Mouse (Mus musculus) liver, embryonic 15.5 days (tissue): ENCODE results near the gene Hk1. TPM values are rescaled to one million over a fixed set of nuclear protein-coding genes. Genes with fewer than 3 reads are reported as not detected.
A peak's percentile ranks its signal among the peaks of the same experiment; 100 is the strongest.

ENCODE experiments used
- ATAC-seq: fragments of 200-750 bp; cut with Nextera tagmentation; 2 replicates; pipeline ENCODE4 v1.8.0; 2017; ENCODE audit warnings: moderate number of reproducible peaks, mild to moderate bottlenecking, moderate library complexity; ENCODE audit not compliant: insufficient read depth
- H3K27ac ChIP-seq: fragments of 300-500 bp; sonication (generic); replicated peaks from 2 replicates; pipeline ENCODE4 v1.5.1; 2015; ENCODE audit warnings: mild to moderate bottlenecking, inconsistent platforms
- H3K27me3 ChIP-seq: fragments of 300-500 bp; sonication (generic); 2 replicates; pipeline ENCODE4 v1.6.1; 2015; ENCODE audit warnings: mild to moderate bottlenecking, inconsistent platforms
- H3K36me3 ChIP-seq: fragments of 300-500 bp; sonication (generic); replicated peaks from 2 replicates; pipeline ENCODE4 v1.6.1; 2015; ENCODE audit warnings: moderate library complexity, mild to moderate bottlenecking, inconsistent platforms
- H3K4me1 ChIP-seq: fragments of 300-500 bp; sonication (generic); replicated peaks from 2 replicates; pipeline ENCODE4 v1.6.1; 2015; ENCODE audit warnings: inconsistent platforms
- H3K4me2 ChIP-seq: fragments of 300-500 bp; sonication (generic); 2 replicates; pipeline ENCODE4 v1.6.1; 2015; ENCODE audit warnings: moderate library complexity, mild to moderate bottlenecking, inconsistent platforms
- H3K4me3 ChIP-seq: fragments of 300-500 bp; sonication (generic); replicated peaks from 2 replicates; pipeline ENCODE4 v1.5.1; 2015; ENCODE audit warnings: mild to moderate bottlenecking, inconsistent platforms
- H3K9ac ChIP-seq: fragments of 300-500 bp; sonication (generic); 2 replicates; pipeline ENCODE4 v1.6.1; 2015; ENCODE audit warnings: moderate library complexity, mild to moderate bottlenecking, inconsistent platforms
- H3K9me3 ChIP-seq: fragments of 300-500 bp; sonication (generic); replicated peaks from 2 replicates; pipeline ENCODE4 v1.6.1; 2016; ENCODE audit warnings: inconsistent platforms
- WGBS: fragments of 180-500 bp; shearing (Covaris S2); methylation state at CpG from one replicate; pipeline ENCODE4 v1.1.7; 2015; ENCODE audit warnings: mixed read lengths; ENCODE audit not compliant: insufficient replicate concordance; 5-methylcytosine and 5-hydroxymethylcytosine counted together
- polyA plus RNA-seq: library from polyadenylated mRNA; unstranded; fragments of >200 nt; fragmentation: Nextera tagmentation; extraction: Ambion mirVana; gene quantifications from 2 replicates; pipeline ENCODE4 v1.2.1, GENCODE M21; 2015

Gene Hk1
- polyA plus RNA-seq, 1 experiment from 2014 or later = 85.1 TPM

GRCm38 (mm10) chr10:62237205-62237604 lies 142.5 kb downstream of the Hk1 start:
- no peaks in the 10 kb centered on the region for H3K36me3 ChIP-seq
- no peak overlapping the region for H3K9ac ChIP-seq
- no peak overlapping the region for H3K4me3 ChIP-seq
- peak overlapping the region; percentile 81 for H3K27ac ChIP-seq
- WGBS = 21% methylated on average over 10 of the region's 10 CpGs
- H3K4me2 ChIP-seq = peak overlapping the region; percentile 29
- peak; percentile 95 for ATAC-seq
- H3K27me3 ChIP-seq = 0 out of 2 replicates have a peak, but pooled peaks cover 3% of the 10 kb centered on the region
- peaks cover 53% of the 10 kb centered on the region for H3K4me1 ChIP-seq
- H3K9me3 ChIP-seq = no peaks in the 10 kb centered on the region

GRCm38 (mm10) chr10:62236165-62236564 lies 143.5 kb downstream of the Hk1 start:
- H3K27me3 ChIP-seq = no peaks in the 10 kb centered on the region
- no peaks in the 10 kb centered on the region for H3K9me3 ChIP-seq
- no peaks in the 10 kb centered on the region for H3K36me3 ChIP-seq
- no peak overlapping the region for H3K4me3 ChIP-seq
- H3K4me2 ChIP-seq = no peak overlapping the region
- peaks cover 63% of the 10 kb centered on the region for H3K4me1 ChIP-seq
- H3K27ac ChIP-seq = peak overlapping the region; percentile 81
- ATAC-seq = no peak
- 79% methylated on average over 6 of the region's 6 CpGs for WGBS
- no peak overlapping the region for H3K9ac ChIP-seq

- Histone ChIP-seq H3K9me3 (no peaks in the 10 kb centered on the region), H3K9ac (no peak overlapping the region), H3K36me3 (no peaks in the 10 kb centered on the region), H3K4me2 (peak overlapping the region; percentile 97), H3K27ac (no peak overlapping the region), H3K4me3 (no peak overlapping the region), H3K4me1 (peaks cover 76% of the 10 kb centered on the region), H3K27me3 (peaks cover 8% of the 10 kb centered on the region; the same call in 1 of the 2 replicates)
- ATAC-seq = no peak
- 78% methylated on average over 3 of the region's 3 CpGs for WGBS
Observed at GRCm38 (mm10) chr10:62231811-62232210, 147.9 kb downstream of the Hk1 start.

GRCm38 (mm10) chr10:62231395-62231732 lies 148.3 kb downstream of the Hk1 start:
- no peaks in the 10 kb centered on the region for H3K36me3 ChIP-seq
- ATAC-seq = no peak
- peaks cover 8% of the 10 kb centered on the region; the same call in 1 of the 2 replicates for H3K27me3 ChIP-seq
- H3K4me2 ChIP-seq = peak overlapping the region; percentile 97
- peak overlapping the region; percentile 67 for H3K4me3 ChIP-seq
- peaks cover 72% of the 10 kb centered on the region for H3K4me1 ChIP-seq
- WGBS = 3% methylated on average over 13 of the region's 13 CpGs
- H3K9ac ChIP-seq = peak overlapping the region; percentile 37; the same call in 1 of the 2 replicates
- 0 out of 2 replicates have a peak overlapping the region, but pooled peaks have one; percentile 54 for H3K27ac ChIP-seq
- no peaks in the 10 kb centered on the region for H3K9me3 ChIP-seq

- 1% methylated on average over 59 of the region's 59 CpGs for WGBS
- no peaks in the 10 kb centered on the region for H3K9me3 ChIP-seq
- H3K4me1 ChIP-seq = peaks cover 67% of the 10 kb centered on the region
- no peaks in the 10 kb centered on the region for H3K36me3 ChIP-seq
- H3K27me3 ChIP-seq = peaks cover 8% of the 10 kb centered on the region; the same call in 1 of the 2 replicates
- H3K4me3 ChIP-seq = peak within 1 kb of the TSS; percentile 67
- H3K4me2 ChIP-seq = peak within 1 kb of the TSS; percentile 97
- peak; percentile 91 for ATAC-seq
- 0 out of 2 replicates have a peak within 1 kb of the TSS, but pooled peaks have one; percentile 54 for H3K27ac ChIP-seq
- peak within 1 kb of the TSS; percentile 41 for H3K9ac ChIP-seq
Observed at GRCm38 (mm10) chr10:62230708-62231394, 148.9 kb downstream of the Hk1 start, which contains the start of gene Tspan15. Gene Tspan15 (minus strand): TSS chr10:62231251.

- 69% methylated on average over 6 of the region's 6 CpGs for WGBS
- Histone ChIP-seq H3K36me3 (no peaks in the 10 kb centered on the region), H3K4me3 (no peak overlapping the region), H3K9ac (no peak overlapping the region), H3K27ac (no peak overlapping the region), H3K4me2 (no peak overlapping the region), H3K4me1 (peaks cover 66% of the 10 kb centered on the region), H3K27me3 (peaks cover 8% of the 10 kb centered on the region; the same call in 1 of the 2 replicates), H3K9me3 (no peaks in the 10 kb centered on the region)
- no peak for ATAC-seq
Observed at GRCm38 (mm10) chr10:62228126-62228525, 151.6 kb downstream of the Hk1 start.

- no peak overlapping the region for H3K4me3 ChIP-seq
- no peak overlapping the region for H3K9ac ChIP-seq
- WGBS = 74% methylated on average over 7 of the region's 7 CpGs
- H3K36me3 ChIP-seq = no peaks in the 10 kb centered on the region
- no peaks in the 10 kb centered on the region for H3K9me3 ChIP-seq
- ATAC-seq = no peak
- H3K4me1 ChIP-seq = peaks cover 67% of the 10 kb centered on the region
- H3K4me2 ChIP-seq = no peak overlapping the region
- H3K27ac ChIP-seq = no peak overlapping the region
- H3K27me3 ChIP-seq = peaks cover 7% of the 10 kb centered on the region; the same call in 1 of the 2 replicates
Observed at GRCm38 (mm10) chr10:62225839-62226238, 153.9 kb downstream of the Hk1 start.

- no peak overlapping the region for H3K27ac ChIP-seq
- H3K4me2 ChIP-seq = no peak overlapping the region
- no peak overlapping the region for H3K4me3 ChIP-seq
- no peaks in the 10 kb centered on the region for H3K36me3 ChIP-seq
- no peaks in the 10 kb centered on the region for H3K27me3 ChIP-seq
- no peak for ATAC-seq
- WGBS = 63% methylated on average over 6 of the region's 6 CpGs
- no peak overlapping the region for H3K9ac ChIP-seq
- H3K4me1 ChIP-seq = peaks cover 66% of the 10 kb centered on the region
- no peaks in the 10 kb centered on the region for H3K9me3 ChIP-seq
Observed at GRCm38 (mm10) chr10:62224231-62224630, 155.5 kb downstream of the Hk1 start.

GRCm38 (mm10) chr10:62222777-62223176 lies 156.9 kb downstream of the Hk1 start:
- no peak for ATAC-seq
- no peak overlapping the region for H3K4me2 ChIP-seq
- peaks cover 66% of the 10 kb centered on the region for H3K4me1 ChIP-seq
- no peaks in the 10 kb centered on the region for H3K36me3 ChIP-seq
- no peaks in the 10 kb centered on the region for H3K9me3 ChIP-seq
- 77% methylated on average over 17 of the region's 17 CpGs for WGBS
- H3K27me3 ChIP-seq = no peaks in the 10 kb centered on the region
- H3K27ac ChIP-seq = no peak overlapping the region
- H3K4me3 ChIP-seq = no peak overlapping the region
- no peak overlapping the region for H3K9ac ChIP-seq

GRCm38 (mm10) chr10:62221647-62222046 lies 158.1 kb downstream of the Hk1 start:
- Histone ChIP-seq H3K9me3 (no peaks in the 10 kb centered on the region), H3K27ac (0 out of 2 replicates have a peak overlapping the region, but pooled peaks have one; percentile 19), H3K36me3 (no peaks in the 10 kb centered on the region), H3K9ac (no peak overlapping the region), H3K27me3 (no peaks in the 10 kb centered on the region), H3K4me2 (peak overlapping the region; percentile 19; the same call in 1 of the 2 replicates), H3K4me3 (no peak overlapping the region), H3K4me1 (peaks cover 69% of the 10 kb centered on the region)
- ATAC-seq = no peak
- WGBS = 37% methylated on average over 2 of the region's 2 CpGs

GRCm38 (mm10) chr10:62220732-62221514 lies 158.8 kb downstream of the Hk1 start:
- 61% methylated on average over 8 of the region's 8 CpGs for WGBS
- ATAC-seq = no peak
- H3K36me3 ChIP-seq = no peaks in the 10 kb centered on the region
- no peak overlapping the region for H3K9ac ChIP-seq
- peaks cover 77% of the 10 kb centered on the region for H3K4me1 ChIP-seq
- H3K4me2 ChIP-seq = no peak overlapping the region
- 0 out of 2 replicates have a peak overlapping the region, but pooled peaks have one; percentile 19 for H3K27ac ChIP-seq
- no peaks in the 10 kb centered on the region for H3K9me3 ChIP-seq
- no peak overlapping the region for H3K4me3 ChIP-seq
- H3K27me3 ChIP-seq = no peaks in the 10 kb centered on the region
